Mouse (Mus musculus): ENCODE data around the gene Rsg1.

GRCm38 (mm10) chr4:141221848-141222247 lies 8.1 kb downstream of the Rsg1 start:
- TF ChIP-seq POLR2A (IDR thresholded peaks at IDR 0.05; ENCODE audit: low read depth, low read length) (no peak), CTCF (IDR thresholded peaks at IDR 0.05; ENCODE audit: extremely low read depth, insufficient read depth, insufficient read length, insufficient replicate concordance) (no peak)
